Comparison of ENCODE assay signal across 24 mouse cellular contexts in genomic region chr8:80943742-80944141, GRCm38 (mm10).
DNase-seq lines count a peak whose midpoint lies in the region; ATAC-seq lines count a peak whose summit lies in the region.
"Had no signal": no experiment of that assay in that cellular context is flagged by ENCODE, and none has a peak within 500 bp of the region (broad histone marks: within the 10 kb centered on the region; RNA-seq: fewer than 3 reads in every experiment).

No protein-coding gene starts in this region.

- no peak overlapping the region for H3K9ac ChIP-seq in liver, embryonic 11.5 days (ENCODE audit: low read depth, low read length)
- H3K9ac ChIP-seq in intestine, embryonic 16.5 days (ENCODE audit: low read depth, low read length) = no peak overlapping the region
- H3K9ac ChIP-seq: hindbrain, embryonic 15.5 days; limb, embryonic 13.5 days; liver, embryonic 15.5 days; neural tube, embryonic 15.5 days had no signal

- H3K4me2 ChIP-seq in liver, embryonic 11.5 days = no peak overlapping the region
- H3K4me2 ChIP-seq in intestine, embryonic 16.5 days (ENCODE audit: low read depth, low read length) = no peak overlapping the region
- H3K4me2 ChIP-seq: hindbrain, embryonic 15.5 days; limb, embryonic 13.5 days; liver, embryonic 15.5 days; midbrain, embryonic 11.5 days; neural tube, embryonic 15.5 days had no signal

- no peaks in the 10 kb centered on the region for H3K36me3 ChIP-seq in liver, embryonic 11.5 days (ENCODE audit: control insufficient read depth, insufficient read depth, low read length)
- no peaks in the 10 kb centered on the region for H3K36me3 ChIP-seq in intestine, embryonic 16.5 days (ENCODE audit: control insufficient read depth, insufficient read depth, low read length)
- H3K36me3 ChIP-seq: heart, embryonic 10.5 days; hindbrain, embryonic 15.5 days; limb, embryonic 13.5 days; liver, embryonic 15.5 days; neural tube, embryonic 15.5 days had no signal

- WGBS in liver, embryonic 11.5 days = 67% methylated on average over 3 of the region's 3 CpGs
- WGBS in intestine, embryonic 16.5 days = 85% methylated on average over 3 of the region's 3 CpGs

- no peaks in the 10 kb centered on the region for H3K9me3 ChIP-seq in liver, embryonic 11.5 days (ENCODE audit: control insufficient read depth, low read length)
- H3K9me3 ChIP-seq in intestine, embryonic 16.5 days (ENCODE audit: control insufficient read depth, low read length) = no peaks in the 10 kb centered on the region
- H3K9me3 ChIP-seq: heart, embryonic 10.5 days; hindbrain, embryonic 15.5 days; limb, embryonic 13.5 days; liver, embryonic 15.5 days; neural tube, embryonic 15.5 days had no signal

- peak; percentile 4 for DNase-seq in layer of hippocampus, adult 9-11 months
- DNase-seq in layer of hippocampus, postnatal 10 days (ENCODE audit: low spot score in 2 of 2) = no peak
- DNase-seq in brain, adult 2 months (ENCODE audit: low read depth, low spot score) = peak; percentile 55
- peak; percentile 53 for DNase-seq in cerebellum, adult 9-11 months
- no peak for DNase-seq in thymus, postnatal 0 days (ENCODE audit: low spot score)
- DNase-seq in liver, embryonic 11.5 days (ENCODE audit: low spot score) = no peak
- DNase-seq: adrenal gland, postnatal 36 days; gastrocnemius, postnatal 25 days; heart, postnatal 10 days; kidney, postnatal 14 days; lung, postnatal 14 days; thymus, postnatal 14 days had no signal

- ATAC-seq in megakaryocyte, adult 5-6 weeks (ENCODE audit: poor library complexity, severe bottlenecking) = peak; percentile 90
- no peak for ATAC-seq in liver, embryonic 11.5 days (replicated peaks; ENCODE audit: low FRiP score)
- ATAC-seq in intestine, embryonic 16.5 days = no peak
- ATAC-seq: forebrain, embryonic 16.5 days; intestine, postnatal 0 days had no signal

- peaks cover 5% of the 10 kb centered on the region; the same call in 1 of the 2 replicates for H3K4me1 ChIP-seq in liver, embryonic 11.5 days (replicated peaks; ENCODE audit: control insufficient read depth, insufficient read depth, low read length)
- peaks cover 6% of the 10 kb centered on the region for H3K4me1 ChIP-seq in intestine, embryonic 16.5 days (ENCODE audit: control insufficient read depth, insufficient read depth, low read length)
- H3K4me1 ChIP-seq: hindbrain, embryonic 15.5 days; liver, embryonic 15.5 days had no signal

- no peak overlapping the region for H3K27ac ChIP-seq in liver, embryonic 11.5 days (ENCODE audit: low read depth, low read length)
- H3K27ac ChIP-seq in intestine, embryonic 16.5 days (ENCODE audit: low read length) = no peak overlapping the region
- H3K27ac ChIP-seq: heart, embryonic 10.5 days; hindbrain, embryonic 15.5 days; limb, embryonic 13.5 days; liver, embryonic 15.5 days; neural tube, embryonic 15.5 days; stomach, postnatal 0 days had no signal

- no peak overlapping the region for H3K4me3 ChIP-seq in liver, embryonic 11.5 days (ENCODE audit: low read depth, low read length)
- H3K4me3 ChIP-seq in intestine, embryonic 16.5 days (ENCODE audit: low read length) = no peak overlapping the region
- H3K4me3 ChIP-seq: heart, embryonic 10.5 days; hindbrain, embryonic 15.5 days; limb, embryonic 13.5 days; liver, embryonic 15.5 days; myocyte; neural tube, embryonic 15.5 days had no signal

- H3K27me3 ChIP-seq in liver, embryonic 11.5 days (replicated peaks; ENCODE audit: control insufficient read depth, insufficient read depth, low read length) = no peaks in the 10 kb centered on the region
- no peaks in the 10 kb centered on the region for H3K27me3 ChIP-seq in intestine, embryonic 16.5 days (replicated peaks; ENCODE audit: control insufficient read depth, insufficient read depth, low read length)
- H3K27me3 ChIP-seq: hindbrain, embryonic 15.5 days; limb, embryonic 13.5 days; liver, embryonic 15.5 days; neural tube, embryonic 15.5 days had no signal

Comparison
In these comparisons a context has a peak if more than half of its experiments do, and no peak if none do; other contexts are left out.
1. DNase-seq: peak in layer of hippocampus, adult 9-11 months (single experiment), brain, adult 2 months (single experiment) and cerebellum, adult 9-11 months (single experiment); none in layer of hippocampus, postnatal 10 days (0 of 2), thymus, postnatal 0 days (single experiment) and liver, embryonic 11.5 days (single experiment).